Mouse (Mus musculus) spleen, adult 2 months (tissue): ENCODE measurements at regions not wholly inside any gene's neighbourhood (a gene's known extent, or its start where the extent isn't known, plus 50 kb on each side); places are given as distances from the start of the nearest gene placed in this dataset.

Experiments used
- CTCF ChIP-seq: fragments of 200-500 bp; IDR thresholded peaks from 2 replicates; pipeline ENCODE4 v1.5.1; 2011; ENCODE audit warnings: mild to moderate bottlenecking, inconsistent platforms; ENCODE audit not compliant: insufficient read depth, insufficient read length, insufficient replicate concordance; ENCODE audit errors: extremely low read depth
- POLR2A ChIP-seq: fragments of 200-500 bp; IDR thresholded peaks from 2 replicates; pipeline ENCODE4 v1.6.1; 2011; ENCODE audit warnings: low read depth, low read length, inconsistent platforms

DNA sequence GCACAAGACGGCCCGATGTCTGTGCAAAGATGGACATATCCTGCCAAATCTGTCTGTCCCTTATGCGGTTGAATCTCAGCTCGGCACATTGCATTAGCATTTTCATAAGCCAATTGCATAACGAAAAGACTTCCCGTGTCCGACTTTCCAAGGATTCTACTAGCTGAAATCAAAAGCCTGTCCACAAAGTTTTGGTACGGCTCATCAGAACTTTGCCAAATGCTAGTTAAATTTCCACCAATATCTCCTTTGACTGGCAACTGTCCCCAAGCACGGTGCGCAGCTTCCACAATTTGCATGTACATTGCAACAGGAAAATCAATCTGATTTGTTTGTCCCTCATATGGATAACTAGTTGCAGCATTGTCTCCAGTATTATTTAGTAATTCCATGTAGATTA is 117.2 kb downstream of the Gm11232 start:
- TF ChIP-seq POLR2A: no peak
- TF ChIP-seq CTCF: no peak
